Mouse (Mus musculus): Measurements from ENCODE around the gene Tmprss7. TPM values are rescaled to one million over a fixed set of nuclear protein-coding genes. Genes with fewer than 3 reads are reported as not detected.

The Tmprss7 gene
- polyA plus RNA-seq, 1 experiment from 2014 or later: 0.12 TPM

DNA sequence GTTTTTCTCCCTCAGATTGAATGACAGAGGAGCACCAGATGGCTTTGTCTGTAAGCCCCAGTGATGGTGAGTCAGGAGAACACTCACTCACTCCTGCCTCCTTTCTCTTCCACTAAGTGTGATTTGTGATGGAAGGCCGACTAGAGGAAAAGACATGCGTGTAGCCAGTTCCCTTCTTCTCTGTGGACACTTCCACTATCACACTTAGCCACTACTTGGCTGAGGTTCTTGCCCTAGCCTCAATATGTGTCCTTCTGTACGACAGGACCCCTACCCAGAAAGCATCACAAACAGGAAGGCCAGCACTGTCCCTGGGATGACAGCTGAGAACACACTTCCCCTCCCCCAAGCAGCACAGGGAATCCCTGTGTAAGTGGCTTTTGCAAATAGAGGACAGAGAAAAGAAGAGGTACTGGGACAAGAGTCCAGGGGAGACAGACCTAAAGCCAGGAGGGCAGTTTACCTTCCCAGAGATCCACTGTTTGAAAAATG, 29.0 kb upstream of the Tmprss7 start:
- Histone ChIP-seq H3K36me3 (ENCODE audit: control insufficient read depth, insufficient read depth, low read length) (no peaks in the 10 kb centered on the region), H3K9ac (ENCODE audit: low read depth, low read length) (no peak overlapping the region), H3K9me3 (ENCODE audit: control insufficient read depth, low read length) (no peaks in the 10 kb centered on the region), H3K27me3 (replicated peaks; ENCODE audit: control insufficient read depth, insufficient read depth, low read length) (no peaks in the 10 kb centered on the region), H3K4me1 (ENCODE audit: control insufficient read depth, insufficient read depth, low read length) (peaks cover 7% of the 10 kb centered on the region), H3K4me2 (ENCODE audit: low read depth, low read length) (no peak overlapping the region), H3K4me3 (ENCODE audit: low read length) (no peak overlapping the region), H3K27ac (ENCODE audit: low read length) (no peak overlapping the region)
- ATAC-seq: no peak
- 61% methylated on average over 3 of the region's 3 CpGs for WGBS

DNA sequence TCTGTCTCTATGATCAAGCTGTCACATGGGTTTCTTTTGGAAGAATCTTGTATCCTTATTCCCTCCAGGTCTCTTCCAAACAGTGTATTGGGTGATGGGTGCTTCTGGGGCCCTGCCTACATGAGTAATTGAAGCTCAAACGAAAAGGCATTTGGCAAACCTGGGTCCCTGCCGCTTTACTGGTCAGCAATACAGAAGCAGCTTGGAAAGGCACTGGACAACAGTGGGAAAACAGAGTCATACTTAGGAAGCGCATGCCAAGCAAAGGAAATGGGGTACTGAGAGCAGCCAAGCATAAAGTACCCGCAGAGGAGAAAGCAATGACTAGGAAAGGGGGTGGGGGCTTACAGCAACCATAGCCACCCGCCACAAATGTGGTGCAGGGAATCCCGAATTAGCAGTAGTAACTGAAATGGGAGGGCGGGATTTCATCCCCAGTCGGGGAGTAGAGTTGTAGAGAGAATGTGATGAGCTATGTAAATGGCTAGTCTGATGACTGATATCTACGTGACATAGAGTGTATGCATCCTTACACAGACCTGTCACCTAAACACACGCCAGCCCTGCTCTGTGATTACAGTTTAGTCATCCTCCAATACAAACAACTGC, 26.7 kb upstream of the Tmprss7 start:
- no peak overlapping the region for H3K4me3 ChIP-seq (ENCODE audit: low read length)
- ATAC-seq: no peak
- H3K27me3 ChIP-seq (replicated peaks; ENCODE audit: control insufficient read depth, insufficient read depth, low read length): no peaks in the 10 kb centered on the region
- H3K4me1 ChIP-seq (ENCODE audit: control insufficient read depth, insufficient read depth, low read length): peaks cover 7% of the 10 kb centered on the region
- H3K36me3 ChIP-seq (ENCODE audit: control insufficient read depth, insufficient read depth, low read length): no peaks in the 10 kb centered on the region
- WGBS: 80% methylated on average over 10 of the region's 10 CpGs
- no peak overlapping the region for H3K4me2 ChIP-seq (ENCODE audit: low read depth, low read length)
- H3K9me3 ChIP-seq (ENCODE audit: control insufficient read depth, low read length): no peaks in the 10 kb centered on the region
- no peak overlapping the region for H3K27ac ChIP-seq (ENCODE audit: low read length)
- H3K9ac ChIP-seq (ENCODE audit: low read depth, low read length): no peak overlapping the region

DNA sequence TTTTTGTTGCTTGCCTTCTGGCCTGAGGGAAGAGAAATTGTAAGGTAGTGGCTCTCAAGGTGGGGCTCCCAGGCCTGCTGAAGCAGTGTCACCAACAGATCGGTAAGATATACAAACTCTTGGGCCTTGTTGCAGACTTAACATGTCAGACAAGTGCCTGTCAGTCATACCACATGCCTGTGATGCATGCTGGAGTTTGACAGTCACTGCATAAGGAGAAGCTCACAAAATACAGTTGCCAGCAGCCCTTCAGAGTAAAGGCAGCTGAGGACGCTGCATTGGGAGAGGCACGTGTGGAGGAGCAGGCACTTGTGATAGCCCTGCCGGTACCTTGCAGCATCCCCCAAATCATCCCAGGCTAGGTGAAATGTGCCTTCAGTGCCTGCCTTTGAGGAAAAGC, 24.8 kb upstream of the Tmprss7 start:
- no peak overlapping the region for H3K4me3 ChIP-seq (ENCODE audit: low read length)
- no peaks in the 10 kb centered on the region for H3K27me3 ChIP-seq (replicated peaks; ENCODE audit: control insufficient read depth, insufficient read depth, low read length)
- H3K9ac ChIP-seq (ENCODE audit: low read depth, low read length): no peak overlapping the region
- H3K27ac ChIP-seq (ENCODE audit: low read length): no peak overlapping the region
- no peak for ATAC-seq
- no peak overlapping the region for H3K4me2 ChIP-seq (ENCODE audit: low read depth, low read length)
- no peaks in the 10 kb centered on the region for H3K36me3 ChIP-seq (ENCODE audit: control insufficient read depth, insufficient read depth, low read length)
- 86% methylated on average over 4 of the region's 4 CpGs for WGBS
- H3K9me3 ChIP-seq (ENCODE audit: control insufficient read depth, low read length): no peaks in the 10 kb centered on the region
- H3K4me1 ChIP-seq (ENCODE audit: control insufficient read depth, insufficient read depth, low read length): no peaks in the 10 kb centered on the region

DNA sequence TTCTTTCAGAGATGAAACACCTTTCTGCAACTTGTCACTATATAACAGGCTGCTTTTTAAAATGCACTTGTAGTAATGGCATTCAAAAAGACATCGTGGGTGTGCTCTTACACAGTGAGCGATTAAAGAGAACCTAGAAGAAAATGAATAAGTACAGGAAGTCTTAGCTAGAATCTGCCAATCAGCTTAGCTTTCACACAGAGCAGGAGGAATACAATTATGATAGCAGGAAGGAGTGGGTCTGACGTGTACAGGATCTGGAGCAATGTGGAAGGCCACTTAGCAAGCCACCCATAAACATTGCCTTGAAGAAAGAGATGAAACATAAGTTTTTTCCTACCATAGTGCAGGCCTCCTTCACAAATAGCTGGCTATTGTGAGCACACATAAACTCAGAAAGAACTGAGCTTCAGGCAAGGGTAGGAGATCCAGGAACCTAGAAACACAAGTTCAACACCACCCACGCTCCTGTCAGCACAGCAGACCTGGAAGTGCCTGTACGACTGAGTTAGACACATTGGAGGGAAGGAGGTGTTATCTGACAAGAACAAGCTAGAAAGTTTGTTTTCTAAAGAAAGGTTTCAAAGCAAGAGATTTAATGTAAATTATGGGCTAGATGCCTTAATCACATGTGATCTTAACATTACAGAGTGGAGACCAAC, 21.2 kb upstream of the Tmprss7 start:
- no peak for ATAC-seq
- Histone ChIP-seq H3K36me3 (ENCODE audit: control insufficient read depth, insufficient read depth, low read length) (no peaks in the 10 kb centered on the region), H3K27ac (ENCODE audit: low read length) (no peak overlapping the region), H3K27me3 (replicated peaks; ENCODE audit: control insufficient read depth, insufficient read depth, low read length) (no peaks in the 10 kb centered on the region), H3K4me1 (ENCODE audit: control insufficient read depth, insufficient read depth, low read length) (no peaks in the 10 kb centered on the region), H3K4me2 (ENCODE audit: low read depth, low read length) (no peak overlapping the region), H3K9me3 (ENCODE audit: control insufficient read depth, low read length) (no peaks in the 10 kb centered on the region), H3K9ac (ENCODE audit: low read depth, low read length) (no peak overlapping the region), H3K4me3 (ENCODE audit: low read length) (no peak overlapping the region)
- 77% methylated on average over 5 of the region's 5 CpGs for WGBS

- no peak for ATAC-seq
- no peaks in the 10 kb centered on the region for H3K36me3 ChIP-seq (ENCODE audit: control insufficient read depth, insufficient read depth, low read length)
- H3K4me2 ChIP-seq (ENCODE audit: low read depth, low read length): no peak overlapping the region
- H3K4me3 ChIP-seq (ENCODE audit: low read length): no peak overlapping the region
- 86% methylated on average over 1 of the region's 1 CpGs for WGBS
- no peak overlapping the region for H3K27ac ChIP-seq (ENCODE audit: low read length)
- no peaks in the 10 kb centered on the region for H3K4me1 ChIP-seq (ENCODE audit: control insufficient read depth, insufficient read depth, low read length)
- no peaks in the 10 kb centered on the region for H3K9me3 ChIP-seq (ENCODE audit: control insufficient read depth, low read length)
- no peaks in the 10 kb centered on the region for H3K27me3 ChIP-seq (replicated peaks; ENCODE audit: control insufficient read depth, insufficient read depth, low read length)
- H3K9ac ChIP-seq (ENCODE audit: low read depth, low read length): no peak overlapping the region
Measured at GRCm38 (mm10) chr16:45713878-45714277, 20.4 kb upstream of the Tmprss7 start.

DNA sequence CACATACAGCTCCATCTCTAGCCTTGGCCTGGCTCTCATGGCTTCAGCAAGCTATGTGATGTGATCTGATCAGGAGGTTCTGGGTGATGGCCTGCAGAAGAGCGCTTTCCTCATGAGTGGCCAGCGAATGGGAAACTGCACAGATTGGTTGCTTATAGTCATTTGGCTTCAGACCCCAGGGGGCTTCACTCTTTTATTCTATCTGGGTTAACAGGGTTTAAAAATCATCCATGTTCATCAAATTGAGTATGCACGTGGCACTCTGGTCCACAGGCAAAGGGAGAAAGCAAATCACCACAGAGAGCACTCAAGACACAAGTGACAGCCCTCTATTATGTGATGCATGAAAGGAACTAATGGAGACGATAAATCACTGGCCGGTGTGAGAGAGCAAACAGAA, 19.8 kb upstream of the Tmprss7 start:
- Histone ChIP-seq H3K36me3 (ENCODE audit: control insufficient read depth, insufficient read depth, low read length) (no peaks in the 10 kb centered on the region), H3K27me3 (replicated peaks; ENCODE audit: control insufficient read depth, insufficient read depth, low read length) (no peaks in the 10 kb centered on the region), H3K4me3 (ENCODE audit: low read length) (no peak overlapping the region), H3K9ac (ENCODE audit: low read depth, low read length) (no peak overlapping the region), H3K4me1 (ENCODE audit: control insufficient read depth, insufficient read depth, low read length) (no peaks in the 10 kb centered on the region), H3K27ac (ENCODE audit: low read length) (no peak overlapping the region), H3K4me2 (ENCODE audit: low read depth, low read length) (no peak overlapping the region), H3K9me3 (ENCODE audit: control insufficient read depth, low read length) (no peaks in the 10 kb centered on the region)
- WGBS: 82% methylated on average over 5 of the region's 5 CpGs
- no peak for ATAC-seq

DNA sequence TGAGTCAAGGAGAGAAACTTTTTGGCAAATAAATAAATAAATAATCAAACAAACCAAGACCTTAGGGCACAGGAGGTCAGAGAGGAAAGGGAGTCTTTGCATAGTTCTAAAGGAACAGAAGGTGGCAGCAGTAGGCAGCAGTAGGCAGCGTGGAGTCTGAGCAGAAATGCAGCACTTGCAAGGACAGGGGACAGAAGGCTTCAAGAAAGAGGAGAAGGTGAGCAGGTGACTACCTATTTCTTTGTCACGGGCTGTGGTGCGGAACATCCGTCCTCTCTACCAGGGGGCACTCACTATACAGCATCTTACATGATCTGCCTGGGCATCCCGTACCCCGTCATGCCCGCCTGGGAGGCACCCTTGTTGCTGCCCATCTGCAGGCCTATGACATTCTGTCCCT, 17.8 kb upstream of the Tmprss7 start:
- H3K4me3 ChIP-seq (ENCODE audit: low read length): no peak overlapping the region
- no peak for ATAC-seq
- no peaks in the 10 kb centered on the region for H3K9me3 ChIP-seq (ENCODE audit: control insufficient read depth, low read length)
- no peak overlapping the region for H3K9ac ChIP-seq (ENCODE audit: low read depth, low read length)
- no peak overlapping the region for H3K27ac ChIP-seq (ENCODE audit: low read length)
- no peaks in the 10 kb centered on the region for H3K4me1 ChIP-seq (ENCODE audit: control insufficient read depth, insufficient read depth, low read length)
- H3K36me3 ChIP-seq (ENCODE audit: control insufficient read depth, insufficient read depth, low read length): no peaks in the 10 kb centered on the region
- no peak overlapping the region for H3K4me2 ChIP-seq (ENCODE audit: low read depth, low read length)
- 69% methylated on average over 7 of the region's 7 CpGs for WGBS
- no peaks in the 10 kb centered on the region for H3K27me3 ChIP-seq (replicated peaks; ENCODE audit: control insufficient read depth, insufficient read depth, low read length)

DNA sequence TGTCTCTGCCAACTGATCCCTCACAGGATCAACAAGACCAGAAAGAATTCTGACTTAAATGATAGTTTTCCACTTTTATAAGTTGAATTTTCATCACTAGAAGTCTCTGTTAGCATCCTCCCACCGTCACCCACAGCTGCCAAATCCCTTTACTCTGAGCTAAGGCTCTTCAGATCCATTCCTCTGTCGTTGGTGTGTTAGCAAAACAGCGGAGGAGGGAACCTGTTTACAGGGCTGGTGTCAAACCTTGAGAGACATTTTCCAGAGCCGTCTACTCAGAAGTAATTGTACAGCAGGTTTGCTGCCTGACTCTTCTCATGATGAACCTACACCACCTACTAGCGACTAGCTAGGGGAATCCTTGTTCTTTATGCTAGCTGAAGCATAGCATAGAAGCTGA, 5.8 kb upstream of the Tmprss7 start:
- Histone ChIP-seq H3K27ac (ENCODE audit: low read length) (no peak overlapping the region), H3K9me3 (ENCODE audit: control insufficient read depth, low read length) (no peaks in the 10 kb centered on the region), H3K4me2 (ENCODE audit: low read depth, low read length) (no peak overlapping the region), H3K9ac (ENCODE audit: low read depth, low read length) (no peak overlapping the region), H3K4me1 (ENCODE audit: control insufficient read depth, insufficient read depth, low read length) (no peaks in the 10 kb centered on the region), H3K36me3 (ENCODE audit: control insufficient read depth, insufficient read depth, low read length) (no peaks in the 10 kb centered on the region), H3K4me3 (ENCODE audit: low read length) (no peak overlapping the region), H3K27me3 (replicated peaks; ENCODE audit: control insufficient read depth, insufficient read depth, low read length) (no peaks in the 10 kb centered on the region)
- ATAC-seq: no peak
- WGBS: 43% methylated on average over 5 of the region's 5 CpGs

GRCm38 (mm10) chr16:45697996-45698395, 4.5 kb upstream of the Tmprss7 start:
- Histone ChIP-seq H3K36me3 (ENCODE audit: control insufficient read depth, insufficient read depth, low read length) (no peaks in the 10 kb centered on the region), H3K27ac (ENCODE audit: low read length) (no peak overlapping the region), H3K4me1 (ENCODE audit: control insufficient read depth, insufficient read depth, low read length) (no peaks in the 10 kb centered on the region), H3K4me3 (ENCODE audit: low read length) (no peak overlapping the region), H3K4me2 (ENCODE audit: low read depth, low read length) (no peak overlapping the region), H3K27me3 (replicated peaks; ENCODE audit: control insufficient read depth, insufficient read depth, low read length) (no peaks in the 10 kb centered on the region), H3K9me3 (ENCODE audit: control insufficient read depth, low read length) (no peaks in the 10 kb centered on the region), H3K9ac (ENCODE audit: low read depth, low read length) (no peak overlapping the region)
- ATAC-seq: no peak
- WGBS: 81% methylated on average over 6 of the region's 6 CpGs
